Mouse (Mus musculus): ENCODE results near the gene Pml.

DNA sequence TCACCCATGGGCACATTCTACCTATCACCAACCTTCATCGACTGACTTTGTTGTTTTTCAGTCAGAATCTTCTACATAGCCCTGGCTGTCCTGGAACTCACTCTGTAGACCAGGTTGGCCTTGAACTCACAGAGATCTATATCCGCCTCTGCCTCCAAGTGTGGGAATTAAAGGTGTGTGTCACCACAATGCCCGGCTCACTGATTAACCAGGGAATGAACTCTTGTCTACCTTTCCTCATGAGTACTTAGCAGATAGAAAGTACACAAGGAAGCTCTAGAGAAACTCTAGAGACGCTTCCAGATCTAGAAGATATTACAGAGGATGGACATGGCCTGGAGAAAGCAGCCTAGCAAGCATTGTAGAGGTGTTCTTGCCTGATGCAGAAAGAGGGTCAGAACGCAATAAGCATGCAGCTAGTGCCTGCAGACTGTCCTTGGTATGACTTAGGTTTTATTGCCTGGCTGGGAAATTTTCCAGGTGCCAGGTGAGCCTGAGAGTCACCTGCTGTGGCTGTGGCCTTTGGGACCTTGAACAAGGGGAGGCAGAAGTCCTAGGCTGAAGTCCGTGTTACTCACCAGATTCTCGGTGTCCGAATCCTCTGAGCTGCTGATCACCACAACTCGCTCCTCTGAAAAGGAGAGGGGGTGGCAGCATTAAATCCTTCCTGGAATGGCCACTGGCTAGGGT, 20.7 kb downstream of the Pml start:
- TF ChIP-seq CTCF (conservative IDR thresholded peaks at IDR 0.05; ENCODE audit: low read length) (no peak), POU5F1 (IDR thresholded peaks at IDR 0.05; ENCODE audit: borderline replicate concordance, low read length) (no peak), NANOG (IDR thresholded peaks at IDR 0.05; ENCODE audit: borderline replicate concordance, low read length) (no peak)

Data from E14TG2a.4 (cell line).